Mouse (Mus musculus) MEL (cell line): ENCODE data around the gene Sh2b1.

Experiments
- CTCF ChIP-seq, 3 experiments: IDR thresholded peaks in 2 of 3; conservative IDR thresholded peaks in 1 of 3; 2 replicates each; pipeline ENCODE4 v1.5.1; 2011 to 2012; ENCODE audit warnings: low read length in 3 of 3, low read depth in 2 of 3, mild to moderate bottlenecking in 2 of 3, improper control_type of control experiment in 1 of 3, inconsistent platforms in 1 of 3, mixed read lengths in 1 of 3, moderate library complexity in 1 of 3; ENCODE audit not compliant: control insufficient read depth in 1 of 3, insufficient read depth in 1 of 3, poor library complexity in 1 of 3, severe bottlenecking in 1 of 3
- EP300 ChIP-seq, 2 experiments: IDR thresholded peaks; 2 replicates each; pipeline ENCODE4 v1.6.1; 2011; ENCODE audit warnings: improper control_type of control experiment in 2 of 2, low read length in 2 of 2, low read depth in 1 of 2, mild to moderate bottlenecking in 1 of 2
- POLR2A ChIP-seq, 2 experiments: IDR thresholded peaks; 2 replicates each; pipeline ENCODE4 v1.6.1; 2011 to 2012; ENCODE audit warnings: low read length in 2 of 2, mild to moderate bottlenecking in 2 of 2, control low read depth in 1 of 2, improper control_type of control experiment in 1 of 2, low read depth in 1 of 2, moderate library complexity in 1 of 2; ENCODE audit not compliant: control insufficient read depth in 1 of 2, insufficient read depth in 1 of 2, poor library complexity in 1 of 2

- no peak for TF ChIP-seq CTCF (IDR thresholded peaks at IDR 0.05 in 2 of 3, conservative IDR thresholded peaks at IDR 0.05 in 1 of 3; ENCODE audit: control insufficient read depth in 1 of 3, insufficient read depth in 1 of 3, low read depth in 2 of 3, low read length in 3 of 3, poor library complexity in 1 of 3, severe bottlenecking in 1 of 3)
- TF ChIP-seq EP300 (IDR thresholded peaks at IDR 0.05; ENCODE audit: low read depth in 1 of 2, low read length in 2 of 2) = no peak
- no peak for TF ChIP-seq POLR2A (IDR thresholded peaks at IDR 0.05; ENCODE audit: control insufficient read depth in 1 of 2, insufficient read depth in 1 of 2, low read depth in 1 of 2, low read length in 2 of 2, poor library complexity in 1 of 2)
Measured at GRCm38 (mm10) chr7:126473470-126474086, 1.6 kb downstream of the Sh2b1 start.
